Mouse (Mus musculus) urinary bladder, postnatal 36 days (tissue): ENCODE data around the gene Blvra.

Source experiments
- DNase-seq, 2 experiments: peaks; one replicate each; pipeline ENCODE4 v3.0.0; 2022; ENCODE audit warnings: low spot score in 2 of 2, mixed read lengths in 1 of 2

Blvra gene

GRCm38 (mm10) chr2:127136979-127137378, 66.5 kb downstream of the Blvra start:
- DNase-seq = peak; percentile 64 to 68

- DNase-seq = no peak
Measured at GRCm38 (mm10) chr2:127137838-127138420, 67.5 kb downstream of the Blvra start.

GRCm38 (mm10) chr2:127138449-127138848, 68.0 kb downstream of the Blvra start:
- DNase-seq = no peak

GRCm38 (mm10) chr2:127139094-127139493, 68.6 kb downstream of the Blvra start:
- DNase-seq = no peak

GRCm38 (mm10) chr2:127139605-127140004, 69.1 kb downstream of the Blvra start:
- DNase-seq = no peak

- no peak for DNase-seq
Measured at GRCm38 (mm10) chr2:127140011-127140410, 69.5 kb downstream of the Blvra start.

GRCm38 (mm10) chr2:127142031-127142430, 71.6 kb downstream of the Blvra start:
- no peak for DNase-seq

- DNase-seq = no peak
Measured at GRCm38 (mm10) chr2:127142577-127143157, 72.2 kb downstream of the Blvra start.

- DNase-seq = peak; percentile 82 to 87
Measured at GRCm38 (mm10) chr2:127143158-127144063, 72.9 kb downstream of the Blvra start, which contains the start of gene Itpripl1. Gene Itpripl1 (minus strand): TSS chr2:127143442.

- no peak for DNase-seq
Measured at GRCm38 (mm10) chr2:127145699-127146098, 75.2 kb downstream of the Blvra start.
